Mouse (Mus musculus) midbrain, embryonic 16.5 days (tissue): Measurements from ENCODE around the gene C1qtnf6. TPM values are rescaled to one million over a fixed set of nuclear protein-coding genes. Genes with fewer than 3 reads are reported as not detected.

Source experiments
- ATAC-seq: fragments of 200-750 bp; cut with Nextera tagmentation; 2 replicates; pipeline ENCODE4 v1.8.0; 2017; ENCODE audit warnings: moderate TSS enrichment
- H3K27ac ChIP-seq: fragments of 300-500 bp; sonication (generic); 2 replicates; pipeline ENCODE4 v1.5.1; 2014; ENCODE audit warnings: mild to moderate bottlenecking, low read length, mixed read lengths
- H3K27me3 ChIP-seq: fragments of 300-500 bp; sonication (generic); 2 replicates; pipeline ENCODE4 v1.6.1; 2014; ENCODE audit warnings: low read depth, low read length, mixed read lengths; ENCODE audit not compliant: control insufficient read depth, insufficient read depth
- H3K36me3 ChIP-seq: fragments of 300-500 bp; sonication (generic); 2 replicates; pipeline ENCODE4 v1.6.1; 2014; ENCODE audit warnings: mild to moderate bottlenecking, low read length, moderate library complexity, mixed read lengths; ENCODE audit not compliant: control insufficient read depth, insufficient read depth
- H3K4me1 ChIP-seq: fragments of 300-500 bp; sonication (generic); 2 replicates; pipeline ENCODE4 v1.6.1; 2014; ENCODE audit warnings: mild to moderate bottlenecking, low read length, mixed read lengths; ENCODE audit not compliant: control insufficient read depth, insufficient read depth
- H3K4me2 ChIP-seq: fragments of 300-500 bp; sonication (generic); 2 replicates; pipeline ENCODE4 v1.6.1; 2014; ENCODE audit warnings: mild to moderate bottlenecking, low read length, mixed read lengths
- H3K4me3 ChIP-seq: fragments of 300-500 bp; sonication (generic); 2 replicates; pipeline ENCODE4 v1.5.1; 2014; ENCODE audit warnings: low read depth, mild to moderate bottlenecking, low read length, moderate library complexity, mixed read lengths
- H3K9ac ChIP-seq: fragments of 300-500 bp; sonication (generic); 2 replicates; pipeline ENCODE4 v1.6.1; 2014; ENCODE audit warnings: low read depth, low read length, mixed read lengths
- H3K9me3 ChIP-seq: fragments of 300-500 bp; sonication (generic); replicated peaks from 2 replicates; pipeline ENCODE4 v1.6.1; 2014; ENCODE audit warnings: mild to moderate bottlenecking, low read length, mixed read lengths; ENCODE audit not compliant: control insufficient read depth, poor library complexity, severe bottlenecking
- WGBS: fragments of 180-500 bp; shearing (Covaris S2); extraction: QIAGEN DNeasy Blood & Tissue Kit; methylation state at CpG from one replicate; pipeline ENCODE4 v1.1.7; 2014; 5-methylcytosine and 5-hydroxymethylcytosine counted together
- polyA plus RNA-seq: library from polyadenylated mRNA; unstranded; fragments of >200 nt; fragmentation: Nextera tagmentation; extraction: Ambion mirVana; gene quantifications from 2 replicates; pipeline ENCODE4 v1.2.1, GENCODE M21; 2015

C1qtnf6 gene
- polyA plus RNA-seq, 1 experiment from 2014 or later: 7.8 TPM

GRCm38 (mm10) chr15:78535723-78536421 lies 4.7 kb upstream of the C1qtnf6 start:
- Histone ChIP-seq H3K36me3 (no peaks in the 10 kb centered on the region), H3K4me3 (no peak overlapping the region), H3K9me3 (no peaks in the 10 kb centered on the region), H3K27ac (peak overlapping the region; percentile 51; the same call in 1 of the 2 replicates), H3K9ac (peak overlapping the region; percentile 24; the same call in 1 of the 2 replicates), H3K27me3 (no peaks in the 10 kb centered on the region), H3K4me2 (no peak overlapping the region), H3K4me1 (peaks cover 11% of the 10 kb centered on the region; the same call in 1 of the 2 replicates)
- WGBS: 37% methylated on average over 10 of the region's 10 CpGs
- no peak for ATAC-seq

GRCm38 (mm10) chr15:78533346-78533835 lies 2.2 kb upstream of the C1qtnf6 start:
- ATAC-seq: no peak
- H3K4me3 ChIP-seq: no peak overlapping the region

GRCm38 (mm10) chr15:78532566-78533345 lies 1.5 kb upstream of the C1qtnf6 start:
- Histone ChIP-seq H3K4me1 (peaks cover 23% of the 10 kb centered on the region), H3K27ac (no peak overlapping the region), H3K27me3 (no peaks in the 10 kb centered on the region), H3K4me3 (no peak overlapping the region), H3K9me3 (no peaks in the 10 kb centered on the region), H3K9ac (peak overlapping the region; percentile 39), H3K36me3 (no peaks in the 10 kb centered on the region), H3K4me2 (no peak overlapping the region)
- ATAC-seq: peak; percentile 9; the same call in 1 of the 2 replicates
- WGBS: 71% methylated on average over 10 of the region's 10 CpGs

More at GRCm38 (mm10) chr15:78533346-78533835, 2.2 kb upstream of the C1qtnf6 start:
- 80% methylated on average over 10 of the region's 10 CpGs for WGBS
- Histone ChIP-seq H3K27ac (no peak overlapping the region), H3K27me3 (no peaks in the 10 kb centered on the region), H3K36me3 (no peaks in the 10 kb centered on the region), H3K9ac (no peak overlapping the region), H3K4me1 (peaks cover 23% of the 10 kb centered on the region), H3K9me3 (no peaks in the 10 kb centered on the region), H3K4me2 (no peak overlapping the region)

GRCm38 (mm10) chr15:78531901-78532469 lies 769 bp upstream of the C1qtnf6 start:
- H3K4me1 ChIP-seq: peaks cover 23% of the 10 kb centered on the region
- peak overlapping the region; percentile 76 for H3K27ac ChIP-seq
- H3K4me2 ChIP-seq: peak overlapping the region; percentile 65
- H3K9me3 ChIP-seq: no peaks in the 10 kb centered on the region
- H3K9ac ChIP-seq: peak overlapping the region; percentile 71
- peak; percentile 88 for ATAC-seq
- H3K36me3 ChIP-seq: no peaks in the 10 kb centered on the region
- H3K27me3 ChIP-seq: no peaks in the 10 kb centered on the region
- H3K4me3 ChIP-seq: peak overlapping the region; percentile 33
- WGBS: under 1% methylated on average over 25 of the region's 25 CpGs

- H3K4me2 ChIP-seq: peak overlapping the region; percentile 65; the same call in 1 of the 2 replicates
- H3K4me3 ChIP-seq: no peak overlapping the region
- 64% methylated on average over 4 of the region's 4 CpGs for WGBS
- 0 out of 2 replicates have a peak, but pooled peaks have one; percentile 2 for ATAC-seq
- peak overlapping the region; percentile 76; the same call in 1 of the 2 replicates for H3K27ac ChIP-seq
- H3K36me3 ChIP-seq: no peaks in the 10 kb centered on the region
- H3K27me3 ChIP-seq: no peaks in the 10 kb centered on the region
- no peaks in the 10 kb centered on the region for H3K9me3 ChIP-seq
- peak overlapping the region; percentile 71 for H3K9ac ChIP-seq
- peaks cover 23% of the 10 kb centered on the region for H3K4me1 ChIP-seq
Measured at GRCm38 (mm10) chr15:78531451-78531720, 170 bp upstream of the C1qtnf6 start.

GRCm38 (mm10) chr15:78530141-78530540 lies 1.1 kb downstream of the C1qtnf6 start:
- Histone ChIP-seq H3K9me3 (no peaks in the 10 kb centered on the region), H3K4me3 (no peak overlapping the region), H3K9ac (peak overlapping the region; percentile 61), H3K36me3 (no peaks in the 10 kb centered on the region), H3K4me1 (peaks cover 15% of the 10 kb centered on the region), H3K27ac (no peak overlapping the region), H3K27me3 (no peaks in the 10 kb centered on the region), H3K4me2 (peak overlapping the region; percentile 58)
- ATAC-seq: no peak
- 76% methylated on average over 3 of the region's 3 CpGs for WGBS

- 1% methylated on average over 13 of the region's 15 CpGs for WGBS
- H3K27ac ChIP-seq: 0 out of 2 replicates have a peak overlapping the region, but pooled peaks have one; percentile 5
- no peaks in the 10 kb centered on the region for H3K27me3 ChIP-seq
- peaks cover 15% of the 10 kb centered on the region for H3K4me1 ChIP-seq
- peak overlapping the region; percentile 61 for H3K9ac ChIP-seq
- ATAC-seq: no peak
- H3K36me3 ChIP-seq: no peaks in the 10 kb centered on the region
- H3K4me2 ChIP-seq: peak overlapping the region; percentile 58
- H3K9me3 ChIP-seq: no peaks in the 10 kb centered on the region
- H3K4me3 ChIP-seq: peak overlapping the region; percentile 29
Measured at GRCm38 (mm10) chr15:78529428-78529990, 1.7 kb downstream of the C1qtnf6 start.

- H3K9ac ChIP-seq: peak overlapping the region; percentile 61; the same call in 1 of the 2 replicates
- H3K9me3 ChIP-seq: no peaks in the 10 kb centered on the region
- H3K4me1 ChIP-seq: peaks cover 15% of the 10 kb centered on the region
- no peak for ATAC-seq
- no peaks in the 10 kb centered on the region for H3K36me3 ChIP-seq
- H3K4me3 ChIP-seq: peak overlapping the region; percentile 29; the same call in 1 of the 2 replicates
- WGBS: 56% methylated on average over 11 of the region's 11 CpGs
- peak overlapping the region; percentile 58 for H3K4me2 ChIP-seq
- H3K27ac ChIP-seq: no peak overlapping the region
- H3K27me3 ChIP-seq: no peaks in the 10 kb centered on the region
Measured at GRCm38 (mm10) chr15:78528726-78529411, 2.3 kb downstream of the C1qtnf6 start.
